Mouse (Mus musculus) lung, adult 2 months (tissue): ENCODE measurements around the gene Eif2b3. TPM values are rescaled to one million over a fixed set of nuclear protein-coding genes. Genes with fewer than 3 reads are reported as not detected.

Source experiments
- DNase-seq: peaks from one replicate; pipeline ENCODE4 v3.0.0; 2022
- H3K4me1 ChIP-seq: fragments of 200-500 bp; 2 replicates; pipeline ENCODE4 v1.6.1; 2011; ENCODE audit warnings: low read length; ENCODE audit not compliant: control insufficient read depth, insufficient read depth
- H3K4me3 ChIP-seq: fragments of 200-500 bp; replicated peaks from 2 replicates; pipeline ENCODE3; 2011; ENCODE audit warnings: low read depth, mild to moderate bottlenecking, control low read depth, low read length; ENCODE audit errors: extremely low read depth
- CTCF ChIP-seq: fragments of 200-500 bp; IDR thresholded peaks from 2 replicates; pipeline ENCODE4 v1.5.1; 2011; ENCODE audit warnings: mild to moderate bottlenecking, low read length, control low read depth; ENCODE audit not compliant: insufficient read depth
- POLR2A ChIP-seq: fragments of 200-500 bp; IDR thresholded peaks from 2 replicates; pipeline ENCODE4 v1.6.1; 2011; ENCODE audit warnings: low read depth, mild to moderate bottlenecking, control low read depth, low read length, borderline replicate concordance; ENCODE audit errors: extremely low read depth
- WGBS: fragments of 180-500 bp; shearing (Covaris S2); methylation state at CpG from one replicate; pipeline ENCODE4 v1.1.7; 2018; 5-methylcytosine and 5-hydroxymethylcytosine counted together
- polyA plus RNA-seq: library from polyadenylated mRNA; depleted of rRNA; stranded (reverse); fragments of >200 nt; gene quantifications from 2 replicates; pipeline ENCODE4 v1.2.3, GENCODE M21; 2012

Gene Eif2b3
- polyA plus RNA-seq, 1 experiment, result 6.1 TPM

GRCm38 (mm10) chr4:117071183-117071582 is 52.0 kb downstream of the Eif2b3 start:
- TF ChIP-seq CTCF, result no peak
- TF ChIP-seq POLR2A, result no peak
- no peak for DNase-seq
- no peak overlapping the region for H3K4me3 ChIP-seq
- WGBS, result 70% methylated on average over 5 of the region's 5 CpGs
- 0 out of 2 replicates have a peak, but pooled peaks cover 3% of the 10 kb centered on the region for H3K4me1 ChIP-seq

- WGBS, result 73% methylated on average over 7 of the region's 7 CpGs
- DNase-seq, result no peak
- H3K4me3 ChIP-seq, result no peak overlapping the region
- no peaks in the 10 kb centered on the region for H3K4me1 ChIP-seq
- TF ChIP-seq POLR2A, result no peak
- TF ChIP-seq CTCF, result no peak
Observed at GRCm38 (mm10) chr4:117087948-117088640, 68.9 kb downstream of the Eif2b3 start.

GRCm38 (mm10) chr4:117090586-117090985 is 71.4 kb downstream of the Eif2b3 start:
- Histone ChIP-seq H3K4me3 (no peak overlapping the region), H3K4me1 (no peaks in the 10 kb centered on the region; the same call in 1 of the 2 replicates)
- 74% methylated on average over 7 of the region's 7 CpGs for WGBS
- TF ChIP-seq CTCF (no peak), POLR2A (no peak)
- no peak for DNase-seq

GRCm38 (mm10) chr4:117094626-117095361 is 75.6 kb downstream of the Eif2b3 start:
- WGBS, result 74% methylated on average over 3 of the region's 3 CpGs
- peaks cover 2% of the 10 kb centered on the region; the same call in 1 of the 2 replicates for H3K4me1 ChIP-seq
- no peak overlapping the region for H3K4me3 ChIP-seq
- DNase-seq, result no peak
- TF ChIP-seq CTCF, result no peak
- TF ChIP-seq POLR2A, result no peak

GRCm38 (mm10) chr4:117095551-117096452 is 76.6 kb downstream of the Eif2b3 start, which contains the start of gene Ptch2:
TSS of gene Ptch2 (plus strand) at chr4:117096075.
- TF ChIP-seq POLR2A (no peak), CTCF (no peak)
- H3K4me3 ChIP-seq, result peak within 1 kb of the TSS; percentile 41
- peaks cover 2% of the 10 kb centered on the region; the same call in 1 of the 2 replicates for H3K4me1 ChIP-seq
- 3% methylated on average over 50 of the region's 50 CpGs for WGBS
- DNase-seq, result peak; percentile 38

- DNase-seq, result no peak
- TF ChIP-seq CTCF, result no peak
- no peak for TF ChIP-seq POLR2A
- 18% methylated on average over 5 of the region's 5 CpGs for WGBS
- Histone ChIP-seq H3K4me3 (peak overlapping the region; percentile 4), H3K4me1 (peaks cover 2% of the 10 kb centered on the region; the same call in 1 of the 2 replicates)
Observed at GRCm38 (mm10) chr4:117096666-117097065, 77.5 kb downstream of the Eif2b3 start.

GRCm38 (mm10) chr4:117097969-117098763 is 79.0 kb downstream of the Eif2b3 start:
- no peak overlapping the region for H3K4me3 ChIP-seq
- peaks cover 2% of the 10 kb centered on the region; the same call in 1 of the 2 replicates for H3K4me1 ChIP-seq
- 66% methylated on average over 8 of the region's 8 CpGs for WGBS
- DNase-seq, result no peak
- TF ChIP-seq POLR2A (no peak), CTCF (no peak)

- TF ChIP-seq POLR2A (no peak), CTCF (no peak)
- H3K4me1 ChIP-seq, result peaks cover 2% of the 10 kb centered on the region; the same call in 1 of the 2 replicates
- DNase-seq, result no peak
- H3K4me3 ChIP-seq, result no peak overlapping the region
- WGBS, result 73% methylated on average over 2 of the region's 2 CpGs
Observed at GRCm38 (mm10) chr4:117098764-117099036, 79.5 kb downstream of the Eif2b3 start.
